Mouse (Mus musculus) lung, adult 18-20 months (tissue): ENCODE data around the gene Olfr126.

Experiments used
- DNase-seq, 2 experiments: peaks; one replicate each; pipeline ENCODE4 v3.0.0; 2022; ENCODE audit warnings: mixed read lengths in 2 of 2

The Olfr126 gene

GRCm38 (mm10) chr17:37847183-37847582, at the start of gene Olfr126:
Gene Olfr126 (plus strand): TSS chr17:37847483.
- DNase-seq = no peak

GRCm38 (mm10) chr17:37799588-37799987, 47.7 kb upstream of the Olfr126 start, which contains the start of gene Olfr124:
Gene Olfr124 (plus strand): TSS chr17:37799888.
- no peak for DNase-seq

- no peak for DNase-seq
Observed at GRCm38 (mm10) chr17:37832649-37833048, 14.6 kb upstream of the Olfr126 start, which contains the start of gene Olfr125. Gene Olfr125 (plus strand): TSS chr17:37832949.

GRCm38 (mm10) chr17:37863901-37864300, 16.6 kb downstream of the Olfr126 start:
- DNase-seq = no peak

- no peak for DNase-seq
Observed at GRCm38 (mm10) chr17:37869676-37870205, 22.5 kb downstream of the Olfr126 start.

GRCm38 (mm10) chr17:37873830-37874229, 26.5 kb downstream of the Olfr126 start:
- no peak for DNase-seq

- no peak for DNase-seq
Observed at GRCm38 (mm10) chr17:37900137-37900536, 52.9 kb downstream of the Olfr126 start, which contains the start of gene Olfr127. Gene Olfr127 (plus strand): TSS chr17:37900437.
